Mouse (Mus musculus) ES-CJ7 (cell line): ENCODE data around the gene Gm4513.
"Not testable (repeated sequence)": the region's sequence is repeated elsewhere in the genome, so short reads cannot be mapped to it uniquely, and the experiment has no call there.

Experiments used
- DNase-seq: peaks from one replicate; pipeline ENCODE4 v3.0.0; 2011; ENCODE audit warnings: low read depth, low spot score

The Gm4513 gene

GRCm38 (mm10) chr7:20598921-20599320, at the start of gene Gm4513:
Gm4513 (minus strand) TSS chr7:20599021.
- DNase-seq = not testable (repeated sequence)

GRCm38 (mm10) chr7:20576141-20576540, 22.7 kb downstream of the Gm4513 start, which contains the start of gene Gm4141:
Gm4141 (minus strand) TSS chr7:20576241.
- DNase-seq = not testable (repeated sequence)

GRCm38 (mm10) chr7:20545657-20546056, 53.2 kb downstream of the Gm4513 start, which contains the start of gene Gm5726:
Gm5726 (minus strand) TSS chr7:20545757.
- not testable (repeated sequence) for DNase-seq
